Mouse (Mus musculus) heart, postnatal 0 days (tissue): ENCODE measurements at regions not wholly inside any gene's neighbourhood (a gene's known extent, or its start where the extent isn't known, plus 50 kb on each side); places are given as distances from the start of the nearest gene placed in this dataset.

ENCODE experiments used
- CTCF ChIP-seq: IDR thresholded peaks from 2 replicates; pipeline ENCODE4 v1.5.1; 2016; ENCODE audit warnings: antibody characterized with exemption, control low read depth, low read depth
- EP300 ChIP-seq: IDR thresholded peaks from 2 replicates; pipeline ENCODE4 v1.6.1; 2016; ENCODE audit warnings: antibody characterized with exemption, low read depth

DNA sequence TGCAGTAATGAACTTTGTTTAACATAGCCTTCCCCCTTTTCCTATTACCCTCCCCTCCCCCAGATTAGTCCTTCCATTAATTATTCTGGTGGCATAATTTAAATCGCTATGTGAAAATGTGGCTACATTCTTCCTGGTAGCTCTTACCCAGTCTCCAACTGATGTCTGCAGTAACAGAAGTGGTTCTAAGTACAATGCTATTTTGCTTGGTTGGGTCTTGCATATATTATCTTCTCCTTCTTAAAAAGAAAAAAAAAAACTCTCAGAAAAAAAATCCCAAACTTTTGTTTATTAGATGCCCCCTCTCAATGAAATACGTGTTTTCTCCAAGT, 223.7 kb downstream of the Usp25 start:
- TF ChIP-seq CTCF, result no peak
- no peak for TF ChIP-seq EP300
